Mouse (Mus musculus) heart, embryonic 13.5 days (tissue): ENCODE data around the gene Prpf8. TPM values are rescaled to one million over a fixed set of nuclear protein-coding genes. Genes with fewer than 3 reads are reported as not detected.
"Not testable (repeated sequence)": the region's sequence is repeated elsewhere in the genome, so short reads cannot be mapped to it uniquely, and the experiment has no call there.

Experiments used
- ATAC-seq: fragments of 200-750 bp; cut with Nextera tagmentation; 2 replicates; pipeline ENCODE4 v1.8.0; 2017; ENCODE audit warnings: moderate TSS enrichment; ENCODE audit not compliant: insufficient number of reproducible peaks, low FRiP score, low TSS enrichment; ENCODE audit errors: extremely low read depth
- H3K27ac ChIP-seq: fragments of 300-500 bp; sonication (generic); replicated peaks from 2 replicates; pipeline ENCODE4 v1.5.1; 2015; ENCODE audit warnings: moderate library complexity, mild to moderate bottlenecking, inconsistent platforms
- H3K27me3 ChIP-seq: fragments of 300-500 bp; sonication (generic); replicated peaks from 2 replicates; pipeline ENCODE4 v1.6.1; 2015; ENCODE audit warnings: mild to moderate bottlenecking, inconsistent platforms
- H3K36me3 ChIP-seq: fragments of 300-500 bp; sonication (generic); 2 replicates; pipeline ENCODE4 v1.6.1; 2015; ENCODE audit warnings: mild to moderate bottlenecking, inconsistent platforms
- H3K4me1 ChIP-seq: fragments of 300-500 bp; sonication (generic); 2 replicates; pipeline ENCODE4 v1.6.1; 2015; ENCODE audit warnings: inconsistent platforms
- H3K4me2 ChIP-seq: fragments of 300-500 bp; sonication (generic); 2 replicates; pipeline ENCODE4 v1.6.1; 2015; ENCODE audit warnings: inconsistent platforms, mild to moderate bottlenecking, moderate library complexity
- H3K4me3 ChIP-seq: fragments of 300-500 bp; sonication (generic); 2 replicates; pipeline ENCODE4 v1.5.1; 2015; ENCODE audit warnings: moderate library complexity, mild to moderate bottlenecking, inconsistent platforms
- H3K9ac ChIP-seq: fragments of 300-500 bp; sonication (generic); 2 replicates; pipeline ENCODE4 v1.6.1; 2015; ENCODE audit warnings: inconsistent platforms, mild to moderate bottlenecking, moderate library complexity
- H3K9me3 ChIP-seq: fragments of 300-500 bp; sonication (generic); 2 replicates; pipeline ENCODE4 v1.6.1; 2016; ENCODE audit warnings: inconsistent platforms
- WGBS: fragments of 180-500 bp; shearing (Covaris S2); methylation state at CpG from one replicate; pipeline ENCODE4 v1.1.7; 2015; ENCODE audit warnings: mixed read lengths; 5-methylcytosine and 5-hydroxymethylcytosine counted together
- polyA plus RNA-seq: library from polyadenylated mRNA; unstranded; fragments of >200 nt; fragmentation: Nextera tagmentation; extraction: Ambion mirVana; gene quantifications from 2 replicates; pipeline ENCODE4 v1.2.1, GENCODE M21; 2015

Prpf8 gene
- polyA plus RNA-seq, 1 experiment from 2014 or later, result 32.1 TPM

DNA sequence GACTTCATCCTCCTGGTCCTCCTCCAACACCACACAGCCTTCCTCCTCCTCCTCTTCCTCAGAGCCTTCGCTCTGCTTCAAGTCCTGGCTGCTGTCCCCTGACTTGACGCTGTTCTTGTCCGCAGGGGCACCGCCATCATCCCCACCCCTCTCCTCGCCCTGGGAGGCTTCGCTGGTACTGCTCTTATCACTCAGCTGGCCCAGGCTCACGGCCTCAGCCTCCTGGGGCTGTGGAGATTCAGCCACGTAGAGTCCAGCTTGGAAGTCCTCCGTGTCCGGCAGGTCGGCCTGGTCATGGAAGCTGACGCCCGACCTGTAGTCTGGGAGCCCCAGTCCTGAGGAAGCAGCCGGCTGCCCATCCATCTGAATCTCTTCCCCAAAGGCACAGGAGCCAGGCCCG is 35.7 kb upstream of the Prpf8 start:
- H3K27me3 ChIP-seq, result no peaks in the 10 kb centered on the region
- peak overlapping the region; percentile 61 for H3K9ac ChIP-seq
- H3K27ac ChIP-seq, result no peak overlapping the region
- H3K9me3 ChIP-seq, result no peaks in the 10 kb centered on the region
- H3K36me3 ChIP-seq, result peaks cover 53% of the 10 kb centered on the region
- H3K4me1 ChIP-seq, result peaks cover 35% of the 10 kb centered on the region
- no peak for ATAC-seq
- WGBS, result 75% methylated on average over 15 of the region's 15 CpGs
- peak overlapping the region; percentile 34 for H3K4me2 ChIP-seq
- 0 out of 2 replicates have a peak overlapping the region, but pooled peaks have one; percentile 5 for H3K4me3 ChIP-seq

DNA sequence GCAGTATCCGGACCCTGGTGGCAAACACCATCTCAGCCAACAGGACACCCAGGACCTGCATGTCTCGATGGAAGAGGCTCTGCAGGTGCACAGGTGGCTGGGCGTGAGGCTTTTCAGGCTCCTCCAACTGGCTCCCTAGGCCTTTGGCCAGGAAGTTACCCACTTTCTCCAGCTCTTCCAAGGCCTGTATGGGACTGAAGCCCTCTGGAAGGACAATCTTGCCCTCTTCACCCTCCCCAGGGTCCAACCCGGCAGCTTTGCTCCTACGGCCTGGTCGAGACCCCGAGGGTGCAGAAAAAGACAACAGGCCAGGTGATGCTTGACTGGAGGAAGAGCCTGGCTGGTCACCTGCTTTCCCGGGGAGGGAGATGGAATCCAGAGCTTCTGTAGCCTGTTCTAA is 34.5 kb upstream of the Prpf8 start:
- Histone ChIP-seq H3K27me3 (no peaks in the 10 kb centered on the region), H3K27ac (no peak overlapping the region), H3K4me3 (no peak overlapping the region), H3K9me3 (no peaks in the 10 kb centered on the region), H3K9ac (no peak overlapping the region), H3K4me2 (no peak overlapping the region), H3K4me1 (peaks cover 35% of the 10 kb centered on the region), H3K36me3 (peaks cover 42% of the 10 kb centered on the region)
- WGBS, result 86% methylated on average over 8 of the region's 8 CpGs
- ATAC-seq, result no peak

DNA sequence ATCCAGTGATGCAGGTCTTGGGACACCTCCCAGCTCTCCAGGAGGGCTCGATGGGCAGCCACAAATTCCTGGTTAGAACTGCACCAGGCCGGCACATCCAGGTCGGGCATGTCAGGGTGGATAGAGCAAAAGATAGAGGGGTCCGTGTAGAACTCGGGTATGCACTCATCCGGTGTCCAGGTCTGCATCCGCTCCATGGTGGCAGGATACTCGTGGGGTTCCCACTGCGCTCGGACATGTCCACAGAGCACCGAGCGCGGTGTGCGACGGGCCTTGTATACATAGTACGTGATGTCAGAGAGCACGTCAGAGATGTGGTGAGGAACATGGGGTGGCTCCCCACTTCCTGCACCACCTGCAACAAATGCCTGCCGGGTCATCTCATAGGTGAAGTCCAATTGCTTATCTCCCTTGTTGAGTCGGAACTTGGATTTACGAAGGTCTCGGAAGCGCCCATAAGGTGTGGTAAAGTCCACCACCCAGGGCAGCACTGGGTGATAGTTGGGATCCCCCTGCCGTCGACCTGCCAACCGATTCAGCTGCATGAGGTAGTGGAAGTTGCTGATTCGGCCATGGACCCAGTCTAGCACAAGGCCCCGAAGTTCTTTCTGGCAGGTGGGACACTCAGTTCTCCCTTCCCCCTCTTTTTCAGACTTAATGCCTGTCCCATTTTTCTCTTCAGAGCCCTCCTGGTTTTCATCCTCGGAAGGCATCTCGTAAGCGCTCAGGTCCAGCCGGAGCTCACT is 33.6 kb upstream of the Prpf8 start:
- H3K27me3 ChIP-seq, result no peaks in the 10 kb centered on the region
- no peak overlapping the region for H3K27ac ChIP-seq
- peak overlapping the region; percentile 100 for H3K4me2 ChIP-seq
- no peaks in the 10 kb centered on the region for H3K9me3 ChIP-seq
- H3K4me1 ChIP-seq, result peaks cover 35% of the 10 kb centered on the region
- 88% methylated on average over 31 of the region's 31 CpGs for WGBS
- peak overlapping the region; percentile 65; the same call in 1 of the 2 replicates for H3K4me3 ChIP-seq
- H3K36me3 ChIP-seq, result peaks cover 33% of the 10 kb centered on the region
- peak overlapping the region; percentile 88; the same call in 1 of the 2 replicates for H3K9ac ChIP-seq
- ATAC-seq, result no peak

DNA sequence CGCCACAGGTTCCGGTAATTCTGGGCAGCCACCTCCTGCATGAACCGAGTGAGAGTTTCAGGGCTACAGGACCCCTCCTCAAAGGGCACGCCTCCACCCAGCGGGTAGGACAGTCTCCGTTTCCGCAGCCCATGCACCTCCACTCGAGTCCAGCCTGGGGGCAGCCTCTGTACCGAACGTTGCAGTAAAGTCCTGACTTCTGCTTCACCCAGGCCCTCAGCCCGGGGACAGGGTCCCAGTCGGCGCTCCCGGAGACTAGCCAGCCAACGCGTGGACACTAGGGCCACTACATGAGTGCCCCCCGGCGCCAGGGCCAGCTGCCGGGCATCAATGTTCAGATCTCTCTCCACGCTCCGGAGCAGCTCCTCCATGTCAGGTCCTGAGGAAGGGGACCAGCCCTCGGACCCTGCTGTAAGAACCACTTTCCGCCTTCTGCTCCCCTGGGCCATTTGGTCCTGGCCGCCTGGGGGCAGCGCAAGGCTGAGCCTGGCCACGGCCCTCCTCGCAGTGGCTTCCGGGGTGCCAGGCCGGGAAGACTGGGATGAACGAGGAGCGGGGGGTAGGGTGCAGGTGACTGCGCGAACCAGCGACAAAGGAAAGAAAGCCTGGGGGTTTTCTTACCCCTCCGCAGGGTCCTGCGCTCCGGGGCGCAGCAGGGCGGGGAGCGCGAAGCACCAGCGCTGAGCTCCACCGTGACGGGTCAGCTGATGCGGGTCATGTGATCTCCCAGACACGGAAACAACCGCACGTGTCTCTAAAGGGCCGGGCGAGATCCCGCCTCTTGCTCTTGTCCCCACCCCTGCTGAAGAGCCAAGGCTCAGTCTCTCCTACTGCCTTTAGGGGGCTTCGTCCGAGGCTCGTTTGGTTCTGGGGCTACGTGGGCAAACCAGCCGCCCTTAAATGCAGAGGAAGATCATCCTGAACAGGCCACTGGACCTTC is 32.4 kb upstream of the Prpf8 start, which contains the start of gene Wdr81:
Wdr81 (minus strand) TSS at position 727 of the 940 bp plus-strand sequence.
- 2% methylated on average over 56 of the region's 56 CpGs for WGBS
- ATAC-seq, result peak; percentile 90
- Histone ChIP-seq H3K9ac (peak within 1 kb of the TSS; percentile 88), H3K36me3 (peaks cover 20% of the 10 kb centered on the region), H3K4me2 (peak within 1 kb of the TSS; percentile 100), H3K27me3 (no peaks in the 10 kb centered on the region), H3K4me3 (peak within 1 kb of the TSS; percentile 65), H3K4me1 (peaks cover 41% of the 10 kb centered on the region), H3K9me3 (no peaks in the 10 kb centered on the region), H3K27ac (peak within 1 kb of the TSS; percentile 80)

DNA sequence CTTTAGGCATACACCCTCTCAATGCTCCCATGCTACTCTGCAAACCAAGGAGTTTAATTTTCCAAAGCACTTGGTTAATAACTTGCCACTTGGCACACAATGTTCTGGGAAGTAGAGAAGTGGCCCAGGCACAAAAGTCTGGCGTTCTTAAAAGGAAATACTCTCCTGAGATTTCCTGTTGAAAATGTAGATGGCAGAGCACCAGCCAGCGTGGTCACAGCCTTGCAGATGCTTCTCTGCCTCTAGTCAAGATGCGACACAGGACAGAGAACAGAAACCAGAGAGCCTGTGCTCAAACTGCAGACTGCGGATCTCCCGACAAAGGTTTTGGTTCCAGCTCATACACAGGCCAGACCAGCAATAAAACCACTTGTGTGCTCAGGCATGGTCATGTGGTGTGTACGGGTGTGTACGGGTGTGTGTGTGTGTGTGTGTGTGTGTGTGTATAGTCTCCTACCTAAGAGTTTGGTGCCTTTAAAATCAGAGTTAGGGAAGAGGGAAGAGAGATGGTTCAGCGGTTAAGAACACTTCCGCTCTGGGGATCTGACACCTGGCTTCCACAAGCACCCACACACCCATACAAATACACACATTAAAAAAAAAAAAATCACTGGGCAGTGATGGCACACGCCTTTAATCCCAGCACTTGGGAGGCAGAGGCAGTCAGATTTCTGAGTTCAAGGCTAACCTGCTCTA is 31.4 kb upstream of the Prpf8 start:
- ATAC-seq, result no peak
- peak overlapping the region; percentile 100 for H3K4me2 ChIP-seq
- no peaks in the 10 kb centered on the region for H3K9me3 ChIP-seq
- no peaks in the 10 kb centered on the region for H3K27me3 ChIP-seq
- peaks cover 15% of the 10 kb centered on the region; the same call in 1 of the 2 replicates for H3K36me3 ChIP-seq
- H3K9ac ChIP-seq, result peak overlapping the region; percentile 88
- 73% methylated on average over 10 of the region's 10 CpGs for WGBS
- H3K4me1 ChIP-seq, result peaks cover 45% of the 10 kb centered on the region
- peak overlapping the region; percentile 65 for H3K4me3 ChIP-seq
- peak overlapping the region; percentile 80 for H3K27ac ChIP-seq

DNA sequence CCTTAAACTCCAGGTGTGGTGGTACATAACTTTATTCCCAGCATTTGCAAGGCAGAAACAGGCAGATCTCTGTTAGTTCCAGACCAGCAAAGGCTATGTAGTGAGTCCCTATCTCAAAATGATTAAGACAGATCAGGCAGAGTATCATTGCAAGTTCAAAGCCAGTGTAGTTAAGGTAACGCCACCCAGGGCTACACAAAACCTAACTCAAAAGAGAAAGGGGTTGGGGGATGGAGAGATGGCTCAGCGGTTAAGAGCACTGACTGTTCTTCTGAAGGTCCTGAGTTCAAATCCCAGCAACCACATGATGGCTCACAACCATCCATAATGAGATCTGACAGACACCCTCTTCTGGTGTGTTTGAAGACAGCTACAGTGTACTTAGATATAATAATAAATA is 30.6 kb upstream of the Prpf8 start:
- peaks cover 39% of the 10 kb centered on the region for H3K4me1 ChIP-seq
- not testable (repeated sequence) for H3K9ac ChIP-seq, H3K9me3 ChIP-seq, H3K27me3 ChIP-seq, H3K4me3 ChIP-seq, H3K27ac ChIP-seq, H3K4me2 ChIP-seq, ATAC-seq
- H3K36me3 ChIP-seq, result peaks cover 11% of the 10 kb centered on the region; the same call in 1 of the 2 replicates
- 87% methylated on average over 2 of the region's 2 CpGs for WGBS

DNA sequence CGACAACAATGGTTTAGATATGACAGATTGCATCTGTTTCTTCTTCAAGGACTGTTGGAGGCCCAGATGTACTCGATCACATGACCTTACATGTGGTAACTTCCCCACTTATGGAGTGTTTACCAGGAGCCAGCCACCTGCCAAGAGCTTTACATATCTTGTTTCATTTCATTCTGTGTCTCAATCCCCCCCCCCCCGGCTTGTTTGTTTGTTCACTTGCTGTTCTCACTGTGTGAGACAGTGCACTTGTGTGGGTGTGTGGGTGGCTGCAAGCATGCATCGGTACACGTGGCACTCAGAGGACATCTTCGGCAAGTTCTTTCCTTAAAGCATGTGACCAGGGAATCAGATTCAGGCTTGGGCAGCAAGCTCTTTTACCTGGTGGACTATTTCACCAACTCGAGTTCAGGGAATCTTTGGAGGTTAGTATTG is 30.2 kb upstream of the Prpf8 start:
- Histone ChIP-seq H3K27ac (no peak overlapping the region), H3K9me3 (no peaks in the 10 kb centered on the region), H3K27me3 (no peaks in the 10 kb centered on the region), H3K4me1 (peaks cover 35% of the 10 kb centered on the region), H3K36me3 (peaks cover 6% of the 10 kb centered on the region; the same call in 1 of the 2 replicates), H3K9ac (no peak overlapping the region), H3K4me2 (no peak overlapping the region), H3K4me3 (no peak overlapping the region)
- no peak for ATAC-seq
- 81% methylated on average over 7 of the region's 7 CpGs for WGBS

DNA sequence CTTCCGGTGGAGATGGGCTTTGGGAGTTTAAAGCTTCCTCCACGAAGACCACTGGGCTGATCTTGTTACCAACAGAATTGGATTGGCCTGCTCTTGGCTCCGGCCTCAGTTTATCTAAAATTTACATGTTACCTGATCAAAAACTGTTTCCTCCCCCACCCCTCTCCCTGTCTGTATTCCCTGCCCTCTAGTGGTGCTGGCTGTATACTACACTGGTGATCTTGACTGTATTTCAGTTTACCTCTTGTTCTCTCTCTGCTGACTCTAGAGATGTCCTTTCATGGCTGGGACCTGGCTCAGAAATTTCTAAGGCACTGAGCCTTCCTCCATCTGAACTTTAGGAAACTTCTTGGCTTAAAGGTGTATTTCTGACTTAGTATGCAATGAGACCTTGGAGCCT is 28.4 kb upstream of the Prpf8 start:
- ATAC-seq, result no peak
- Histone ChIP-seq H3K27ac (0 out of 2 replicates have a peak overlapping the region, but pooled peaks have one; percentile 99), H3K4me3 (no peak overlapping the region), H3K4me2 (peak overlapping the region; percentile 12; the same call in 1 of the 2 replicates), H3K9ac (no peak overlapping the region), H3K9me3 (no peaks in the 10 kb centered on the region), H3K27me3 (no peaks in the 10 kb centered on the region), H3K36me3 (no peaks in the 10 kb centered on the region), H3K4me1 (peaks cover 44% of the 10 kb centered on the region)
- WGBS, result 8% methylated on average over 3 of the region's 3 CpGs

DNA sequence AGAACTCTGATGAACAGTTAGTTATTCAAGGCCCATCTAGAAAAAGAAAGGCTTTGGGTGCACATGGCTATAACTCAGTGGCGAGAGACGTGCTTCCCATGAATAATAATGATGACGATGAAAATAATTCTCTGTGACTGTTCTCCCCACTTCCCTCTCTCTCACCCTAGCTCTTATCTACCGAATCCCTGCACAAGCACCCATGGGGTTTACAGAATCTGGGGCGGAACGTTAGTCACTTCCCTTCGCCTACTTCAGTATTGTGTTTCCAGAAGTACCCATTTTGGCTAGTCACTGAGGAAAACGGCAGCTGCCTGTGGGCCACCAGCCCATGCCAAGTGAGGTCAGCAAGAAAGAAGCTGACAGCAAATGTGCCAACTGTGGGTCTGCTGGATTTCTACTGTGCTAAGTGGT is 28.0 kb upstream of the Prpf8 start:
- H3K36me3 ChIP-seq, result peaks cover 3% of the 10 kb centered on the region
- H3K4me3 ChIP-seq, result no peak overlapping the region
- H3K4me2 ChIP-seq, result no peak overlapping the region
- H3K27me3 ChIP-seq, result no peaks in the 10 kb centered on the region
- peaks cover 44% of the 10 kb centered on the region for H3K4me1 ChIP-seq
- 0 out of 2 replicates have a peak overlapping the region, but pooled peaks have one; percentile 99 for H3K27ac ChIP-seq
- H3K9ac ChIP-seq, result 0 out of 2 replicates have a peak overlapping the region, but pooled peaks have one; percentile 24
- H3K9me3 ChIP-seq, result no peaks in the 10 kb centered on the region
- no peak for ATAC-seq
- WGBS, result 67% methylated on average over 8 of the region's 8 CpGs

DNA sequence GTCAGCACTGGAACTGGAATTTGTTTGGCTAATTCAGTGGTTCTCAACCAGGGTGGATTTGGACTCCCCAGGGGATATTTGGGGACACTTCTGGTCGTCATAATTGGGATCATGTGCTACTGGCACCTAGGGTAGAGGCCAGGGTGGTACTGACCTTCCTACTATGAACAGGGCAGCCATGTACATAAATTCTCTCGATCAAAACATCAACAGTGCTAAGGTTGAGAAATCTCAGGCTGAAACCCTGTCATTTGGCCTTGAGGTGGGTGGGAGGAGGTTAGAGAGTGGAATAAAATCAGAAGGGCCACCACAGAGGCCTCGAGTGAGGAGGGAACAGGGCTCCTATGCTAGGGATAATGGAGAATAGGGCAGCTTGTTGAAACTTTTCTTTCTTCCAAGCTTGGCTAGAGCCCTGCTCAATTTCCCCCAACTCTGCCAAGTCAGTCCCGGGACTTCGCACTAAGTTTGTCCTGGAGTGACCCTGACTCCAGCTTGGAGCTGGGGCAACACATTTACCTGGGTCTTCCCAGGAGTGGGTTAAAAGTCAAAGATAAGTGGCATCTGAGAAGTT is 27.4 kb upstream of the Prpf8 start:
- H3K27ac ChIP-seq, result peak overlapping the region; percentile 99
- H3K4me1 ChIP-seq, result peaks cover 42% of the 10 kb centered on the region
- peak overlapping the region; percentile 85; the same call in 1 of the 2 replicates for H3K4me3 ChIP-seq
- H3K9me3 ChIP-seq, result no peaks in the 10 kb centered on the region
- H3K4me2 ChIP-seq, result peak overlapping the region; percentile 91
- no peaks in the 10 kb centered on the region for H3K27me3 ChIP-seq
- WGBS, result 75% methylated on average over 5 of the region's 5 CpGs
- no peak for ATAC-seq
- H3K9ac ChIP-seq, result peak overlapping the region; percentile 70
- peaks cover 9% of the 10 kb centered on the region for H3K36me3 ChIP-seq
